Mouse (Mus musculus): ENCODE measurements around the gene Gm17087.
A peak's percentile ranks its signal among the peaks of the same experiment; 100 is the strongest.

Gene Gm17087

DNA sequence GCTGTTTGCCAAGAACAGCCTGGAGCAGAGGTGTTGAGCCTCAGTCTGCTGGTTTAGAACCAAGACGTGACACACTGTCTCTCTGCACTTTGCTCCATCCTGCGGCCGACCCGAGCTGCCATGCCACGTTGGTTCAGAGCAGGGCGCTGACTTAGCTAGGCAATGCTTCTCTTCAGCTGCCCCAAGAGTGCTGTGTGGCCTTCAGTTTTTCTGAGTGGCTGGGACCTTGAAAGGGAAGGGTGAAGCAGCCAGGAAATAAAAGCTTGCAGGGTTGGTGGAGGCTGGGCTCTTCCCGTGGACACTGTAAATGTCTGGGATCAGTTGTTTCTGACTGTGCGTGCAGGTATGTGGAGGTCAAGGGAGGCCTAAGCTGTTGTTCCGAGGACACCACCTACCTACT, 20.4 kb downstream of the Gm17087 start:
- no peak for DNase-seq (ENCODE audit: low spot score)

DNA sequence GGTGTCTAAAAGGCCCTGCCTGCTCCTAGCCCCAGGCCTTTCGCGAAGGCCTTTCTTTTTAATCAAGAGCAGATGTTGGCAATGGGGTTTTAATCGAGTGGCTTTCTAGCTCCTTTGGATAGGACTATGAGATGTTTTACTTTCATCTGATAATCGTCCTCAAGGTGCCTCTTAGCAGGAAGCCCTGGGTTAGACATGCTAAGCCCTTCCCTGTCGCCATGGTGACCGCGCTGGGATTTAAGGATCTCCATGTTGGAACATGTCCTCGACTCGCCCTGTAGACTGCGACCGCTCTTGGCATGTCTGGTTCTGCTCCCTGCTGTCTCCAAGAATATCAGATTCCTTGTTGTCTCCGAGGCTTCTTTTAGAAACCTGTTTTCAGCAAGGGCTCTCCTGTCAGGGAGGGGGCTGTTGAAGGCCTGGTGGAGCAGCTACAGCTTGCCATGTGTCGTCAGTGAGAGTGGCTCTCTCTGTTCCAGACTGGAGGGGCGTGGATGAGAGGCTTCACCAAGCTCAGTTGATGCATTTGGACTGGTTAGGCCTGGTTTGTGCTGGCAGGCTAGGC, 24.7 kb downstream of the Gm17087 start:
- no peak for DNase-seq (ENCODE audit: low spot score)

- peak; percentile 23 for DNase-seq (ENCODE audit: low spot score)
Measured at GRCm38 (mm10) chr17:8538102-8538501, 28.6 kb downstream of the Gm17087 start.

GRCm38 (mm10) chr17:8536522-8536921, 30.2 kb downstream of the Gm17087 start:
- no peak for DNase-seq (ENCODE audit: low spot score)

DNA sequence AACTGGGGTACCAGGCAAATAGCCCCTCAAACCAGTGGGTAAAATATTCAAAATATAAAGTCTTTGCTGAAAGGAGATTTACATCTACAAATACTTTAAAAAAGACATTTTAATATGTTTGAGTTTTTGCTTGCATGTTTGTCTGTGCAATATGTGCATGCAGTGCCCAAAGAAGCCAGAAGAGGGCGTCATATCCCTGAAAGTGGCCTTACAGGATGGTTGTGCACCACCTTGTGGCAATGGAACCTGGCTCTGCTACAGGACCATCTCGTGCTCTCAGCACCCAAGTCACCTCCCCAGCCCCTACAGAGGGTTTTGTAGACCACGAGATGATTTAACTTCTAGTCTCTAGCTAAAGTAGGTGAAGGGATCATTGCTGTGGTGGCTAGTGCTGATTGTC, 32.9 kb downstream of the Gm17087 start:
- no peak for DNase-seq (ENCODE audit: low spot score)

DNA sequence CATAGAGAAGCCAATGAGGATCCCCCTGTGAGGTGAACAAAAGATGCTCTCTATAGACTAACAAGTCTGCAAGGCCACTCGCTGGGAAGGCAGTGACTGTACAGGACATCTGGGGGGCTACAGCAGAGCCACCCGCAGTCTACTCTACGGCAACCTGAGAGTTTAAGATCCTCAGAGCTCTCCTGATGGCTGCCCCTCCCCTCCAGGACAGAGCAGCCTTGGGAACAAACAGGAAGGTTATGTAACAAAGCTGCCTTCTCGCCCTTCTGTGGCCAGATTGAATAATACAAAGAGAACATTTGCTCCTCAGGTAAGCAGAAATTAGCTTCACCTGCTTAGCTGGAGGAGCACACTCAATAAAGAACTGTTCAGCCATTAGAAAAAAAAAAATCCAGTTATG, 34.1 kb downstream of the Gm17087 start:
- DNase-seq (ENCODE audit: low spot score), result no peak

- DNase-seq (ENCODE audit: low spot score), result no peak
Measured at GRCm38 (mm10) chr17:8528641-8529040, 38.1 kb downstream of the Gm17087 start.

- no peak for DNase-seq (ENCODE audit: low spot score)
Measured at GRCm38 (mm10) chr17:8526815-8527261, 39.9 kb downstream of the Gm17087 start.

DNA sequence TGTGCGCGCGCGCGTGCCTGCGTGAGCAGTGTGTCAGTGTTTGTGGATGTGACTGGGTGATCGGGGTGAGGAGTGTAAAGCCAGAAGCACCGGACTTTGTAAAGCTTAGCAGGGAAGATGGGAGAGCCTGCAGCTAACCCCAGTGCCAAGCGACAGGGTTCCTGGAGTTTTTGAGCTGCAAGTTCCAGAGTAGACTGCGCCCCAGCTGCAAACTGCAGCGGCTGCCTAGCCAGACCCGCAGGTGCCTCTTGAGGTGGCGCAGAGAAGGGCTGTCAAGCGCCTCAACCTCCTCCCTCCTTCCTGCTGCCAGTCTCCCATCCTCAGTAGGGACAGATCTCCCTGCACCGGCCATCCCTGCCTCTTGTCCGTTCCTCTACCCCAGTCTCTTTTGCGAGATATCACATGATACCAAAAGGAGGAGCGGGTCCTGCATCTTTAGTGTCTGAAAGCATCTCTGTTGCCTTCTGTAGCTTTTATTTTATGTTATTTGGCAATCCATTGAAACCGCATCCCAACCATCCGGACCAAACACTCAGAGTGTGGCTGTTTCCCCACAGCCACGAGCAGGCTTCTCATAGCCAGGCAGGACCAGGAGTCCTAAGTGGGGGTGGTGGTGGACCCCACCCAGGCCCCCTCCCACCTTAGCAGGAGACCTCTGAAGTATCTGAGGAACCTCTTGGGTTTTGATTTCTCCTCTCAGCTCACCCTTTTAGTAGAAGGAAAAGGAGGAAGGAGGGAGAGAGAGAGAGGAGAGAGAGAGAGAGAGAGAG, 40.6 kb downstream of the Gm17087 start:
- no peak for DNase-seq (ENCODE audit: low spot score)

GRCm38 (mm10) chr17:8525225-8525721, 41.5 kb downstream of the Gm17087 start, which contains the start of gene Pde10a:
TSS of gene Pde10a (plus strand) at chr17:8525372.
- no peak for DNase-seq (ENCODE audit: low spot score)

DNA sequence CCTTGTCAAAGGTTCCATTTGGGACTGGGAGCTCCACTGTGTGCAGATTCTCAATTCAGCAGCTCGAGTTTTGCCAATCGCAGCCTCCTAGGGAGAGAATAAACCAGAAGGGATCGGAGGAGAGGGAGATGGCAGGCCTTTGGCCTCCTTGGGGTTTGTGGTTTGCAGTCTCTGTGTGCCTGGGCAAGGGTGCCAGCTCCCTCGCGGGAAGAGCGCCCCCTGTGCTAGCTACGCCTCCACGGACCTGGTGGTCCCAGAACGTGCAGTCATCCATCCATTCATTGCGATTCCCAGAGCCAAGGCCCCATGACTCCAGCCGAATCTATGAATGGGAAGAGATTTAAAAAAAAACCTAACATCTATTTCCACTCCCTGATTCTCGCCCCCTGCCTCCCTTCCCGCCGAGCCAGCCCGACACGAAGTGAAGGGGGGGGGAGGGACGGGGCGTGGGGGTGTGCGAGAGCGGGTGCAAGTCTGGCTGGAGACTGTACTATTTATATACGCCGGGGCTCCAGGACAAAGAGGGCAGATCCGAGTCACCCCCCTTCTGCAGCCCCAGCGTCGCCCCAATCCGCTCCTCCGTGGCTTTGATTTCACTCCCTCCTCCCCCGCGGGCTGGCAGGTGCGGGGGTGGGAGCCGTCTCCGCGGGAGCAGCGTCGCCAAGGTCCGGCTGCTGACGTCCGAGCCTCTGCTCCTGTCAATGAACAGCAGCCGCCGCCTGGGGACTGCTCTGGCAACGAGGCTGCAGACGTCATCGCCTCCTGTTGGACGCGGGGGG, 42.2 kb downstream of the Gm17087 start:
- peak; percentile 14 for DNase-seq (ENCODE audit: low spot score)

- DNase-seq (ENCODE audit: low spot score), result no peak
Measured at GRCm38 (mm10) chr17:8523986-8524385, 42.8 kb downstream of the Gm17087 start.

DNA sequence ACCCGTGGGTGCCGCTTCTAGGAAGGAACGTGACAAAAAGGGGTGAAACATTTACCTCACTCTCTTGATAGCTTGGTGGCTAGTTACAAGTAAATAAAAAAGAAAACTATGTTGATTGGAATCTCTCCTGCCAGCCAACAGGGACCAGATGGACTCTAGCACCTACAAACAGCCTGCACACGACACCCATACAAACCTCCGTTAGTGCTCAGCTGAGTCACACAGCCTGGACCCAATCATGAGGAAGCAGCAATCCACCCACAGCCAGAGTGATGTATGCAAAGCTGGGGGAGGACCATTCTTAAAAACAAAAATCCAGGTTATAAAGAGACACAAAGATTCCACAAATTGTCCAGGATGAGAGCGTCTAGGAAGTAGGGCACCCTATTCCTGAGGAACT, 50.7 kb downstream of the Gm17087 start:
- no peak for DNase-seq (ENCODE audit: low spot score)
